Comparison of ENCODE assay signal across 8 mouse cellular contexts in the genomic region with DNA sequence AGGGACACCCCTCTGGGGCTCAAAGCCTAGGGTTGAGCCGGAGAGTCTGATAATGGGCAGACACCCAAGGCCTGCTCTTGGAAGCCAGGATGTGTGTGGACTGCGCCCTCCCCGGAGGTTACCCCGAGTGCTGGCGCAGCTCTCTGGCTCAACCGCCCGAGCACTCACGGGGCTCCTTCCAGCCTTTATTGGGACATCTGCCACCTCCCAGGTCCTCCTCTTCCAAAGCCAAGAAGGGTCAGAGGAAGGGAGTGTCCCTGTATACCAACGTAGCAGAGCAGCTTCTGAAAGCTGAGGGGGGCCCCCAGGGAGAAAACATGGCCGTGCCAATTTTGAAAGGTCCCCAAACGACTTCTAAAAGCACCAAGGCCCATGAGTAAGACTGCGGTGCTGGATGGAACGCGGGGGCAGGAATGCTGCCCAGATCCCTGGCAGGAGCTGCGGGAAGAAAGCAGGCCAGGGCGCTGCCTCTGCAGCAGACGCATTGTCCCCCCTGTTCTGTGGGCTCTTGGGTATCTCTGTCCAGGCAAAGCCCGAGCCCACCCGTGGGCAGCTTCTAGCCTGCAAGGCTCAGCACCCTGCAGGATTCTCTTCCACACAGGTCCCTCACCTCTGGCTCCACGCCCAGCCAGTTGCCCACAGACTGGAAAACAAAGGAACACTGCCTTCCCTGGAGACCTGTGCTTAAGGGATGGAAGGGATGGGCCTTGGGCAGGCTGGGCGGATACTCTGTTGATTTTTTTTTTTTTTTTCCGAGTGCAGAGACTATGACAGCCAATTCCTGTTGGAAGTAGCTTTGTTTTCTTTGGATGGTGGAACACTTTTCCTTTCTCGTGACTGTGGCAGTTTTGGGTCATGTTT. TPM values are rescaled to one million over a fixed set of nuclear protein-coding genes. Genes with fewer than 3 reads are reported as not detected.
DNase-seq lines count a peak whose midpoint lies in the region; ATAC-seq lines count a peak whose summit lies in the region.

No protein-coding gene starts in this region.

- H3K4me2 ChIP-seq in hindbrain, embryonic 16.5 days (ENCODE audit: low read length), result peak overlapping the region; percentile 24; the same call in 1 of the 2 replicates

- no peak overlapping the region for H3K4me3 ChIP-seq in hindbrain, embryonic 16.5 days (ENCODE audit: low read length)

- intact Hi-C loops in left cerebral cortex, postnatal 14 days (cut with DNase I), result no loop called here

- peak overlapping the region; percentile 69 for H3K27ac ChIP-seq in hindbrain, embryonic 16.5 days (ENCODE audit: low read depth, low read length)

- H3K36me3 ChIP-seq in hindbrain, embryonic 16.5 days (ENCODE audit: control insufficient read depth, insufficient read depth, low read length), result no peaks in the 10 kb centered on the region

- WGBS in hindbrain, embryonic 16.5 days, result 54% methylated on average over 23 of the region's 23 CpGs

- H3K9ac ChIP-seq in hindbrain, embryonic 16.5 days (ENCODE audit: low read depth, low read length), result 0 out of 2 replicates have a peak overlapping the region, but pooled peaks have one; percentile 14

- no peaks in the 10 kb centered on the region for H3K9me3 ChIP-seq in hindbrain, embryonic 16.5 days (ENCODE audit: control insufficient read depth, low read length)

- peak; percentile 89 for ATAC-seq in hindbrain, embryonic 16.5 days
- ATAC-seq in inflammation-experienced regulatory T-cells, adult 6 months, result no peak

- H3K27me3 ChIP-seq in hindbrain, embryonic 16.5 days (replicated peaks; ENCODE audit: control insufficient read depth, insufficient read depth, low read length), result no peaks in the 10 kb centered on the region

- H3K4me1 ChIP-seq in hindbrain, embryonic 16.5 days (ENCODE audit: control insufficient read depth, insufficient read depth, low read depth, low read length), result peaks cover 5% of the 10 kb centered on the region; the same call in 1 of the 2 replicates

- DNase-seq in Muller cell, postnatal 12 days (ENCODE audit: inconsistent ontology term), result peak; percentile 88
- DNase-seq in cerebellum, adult 11-12 months, result peak; percentile 86
- DNase-seq in gastrocnemius, adult 18-20 months (ENCODE audit: low spot score), result peak; percentile 91
- DNase-seq in left cerebral cortex, postnatal 14 days (ENCODE audit: low spot score in 2 of 2), result peak; percentile 32 to 42
- DNase-seq in ovary, postnatal 14 days (ENCODE audit: low spot score), result peak; percentile 61
- DNase-seq in thymus, postnatal 14 days, result no peak

RNA-seq across cellular contexts. Expression of a gene that starts 55.5 kb away (rescaled TPM):
- 10 to 100 TPM; 33.2 to 38.3 TPM for total RNA-seq in gastrocnemius, adult 18-20 months (2021)
- polyA plus RNA-seq in hindbrain, embryonic 16.5 days (2015; fragmentation: Nextera tagmentation; extraction: Ambion mirVana), result 98.8 and 112 TPM in 2 replicates
- 10 to 100 TPM; 83.4 to 84.5 TPM for total RNA-seq in left cerebral cortex, postnatal 14 days (2021)
- 10 to 100 TPM; 24.8 to 38.8 (median 36.8) TPM for polyA plus RNA-seq in inflammation-experienced regulatory T-cells, adult 6 months (2017; shearing (Covaris generic))
